Mouse (Mus musculus) embryonic stem cell, embryonic (primary cell): ENCODE data around the gene Chaf1a.
"Not testable (repeated sequence)": the region's sequence is repeated elsewhere in the genome, so short reads cannot be mapped to it uniquely, and the experiment has no call there.

Source experiments
- CTCF ChIA-PET, 4 experiments: fragments of 300-600 bp in 2 of 4; fragments of 350-600 bp in 2 of 4; sonication (Branson Sonifier 250); formaldehyde crosslinking; loops; one replicate each; lab custom pipeline; 2022; ENCODE audit warnings: inconsistent platforms in 2 of 4; lab: Charles Lee
- POLR2A ChIA-PET, 4 experiments: fragments of 300-600 bp in 2 of 4; fragments of 350-600 bp in 2 of 4; sonication (Branson Sonifier 250); formaldehyde crosslinking; loops; one replicate each; lab custom pipeline; 2022; ENCODE audit warnings: antibody characterized with exemption in 4 of 4, inconsistent platforms in 1 of 4; lab: Charles Lee

Gene Chaf1a

GRCm38 (mm10) chr17:56106436-56106835 lies 66.2 kb downstream of the Chaf1a start:
- POLR2A ChIA-PET = not testable (repeated sequence)
- CTCF ChIA-PET = interaction anchor here in 1 of 4 experiments (0.9 kb wide), 1 partner anchor 19 kb away, joined by 9 read pairs; no protein-coding TSS in a partner anchor

- POLR2A ChIA-PET = interaction anchor here in 3 of 4 experiments (0.5 to 2.4 kb wide), 4 partner anchors 10 to 405 kb away, joined by 3 to 9 read pairs (median 4); partner anchors contain the start of genes Hdgfl2 (in 1 of the 3) and Plin5 (in 1 of the 3)
- CTCF ChIA-PET = interaction anchor here in 2 of 4 experiments (0.5 to 0.9 kb wide), 3 partner anchors 10 to 244 kb away, joined by 3 to 9 read pairs (median 6); no protein-coding TSS in a partner anchor
These were observed 66.7 kb downstream of the Chaf1a start for GRCm38 (mm10) chr17:56106981-56107380.

GRCm38 (mm10) chr17:56107736-56108135 lies 67.5 kb downstream of the Chaf1a start:
- POLR2A ChIA-PET = interaction anchor here in 1 of 4 experiments (1.1 to 2.4 kb wide), 2 partner anchors 10 to 29 kb away, joined by 3 to 9 read pairs; partner anchors contain the start of genes Hdgfl2 and Plin5
- CTCF ChIA-PET = interaction anchor here in 2 of 4 experiments (0.7 to 1.8 kb wide), 2 partner anchors 10 to 94 kb away, joined by 3 to 7 read pairs; partner anchors contain the start of gene Plin5 (in 1 of the 2)

GRCm38 (mm10) chr17:56108334-56109044 lies 68.2 kb downstream of the Chaf1a start:
- CTCF ChIA-PET = interaction anchor here in 1 of 4 experiments (1.2 to 1.8 kb wide), 2 partner anchors 9 to 23 kb away, joined by 6 to 7 read pairs; partner anchors contain the start of gene Plin5
- POLR2A ChIA-PET = interaction anchor here in 2 of 4 experiments (0.8 to 2.4 kb wide), 9 partner anchors 9 to 117 kb away, joined by 3 to 9 read pairs (median 3); partner anchors contain the start of genes Chaf1a (in 1 of the 2), Hdgfl2 (in 1 of the 2) and Plin5 (in 1 of the 2)

GRCm38 (mm10) chr17:56109219-56110051 lies 69.2 kb downstream of the Chaf1a start, which contains the start of gene Plin4:
Plin4 (minus strand) TSS chr17:56109803.
- ChIA-PET CTCF (interaction anchor here in 2 of 4 experiments (0.6 to 1.8 kb wide), 6 partner anchors 8 to 242 kb away, joined by 3 to 7 read pairs (median 4); partner anchors contain the start of genes Plin5 (in 1 of the 2) and Sh3gl1 (in 1 of the 2)), POLR2A (interaction anchor here in 2 of 4 experiments (0.8 to 2.4 kb wide), 10 partner anchors 8 to 152 kb away, joined by 3 to 9 read pairs (median 3); partner anchors contain the start of genes Chaf1a (in 1 of the 2), Hdgfl2 (in 1 of the 2) and Plin5 (in 1 of the 2))

GRCm38 (mm10) chr17:56110571-56110970 lies 70.3 kb downstream of the Chaf1a start:
- ChIA-PET POLR2A (no interaction called here), CTCF (interaction anchor here in 2 of 4 experiments (2.1 to 2.6 kb wide), 3 partner anchors 14 to 153 kb away, joined by 9 to 18 read pairs (median 10); no protein-coding TSS in a partner anchor)

- POLR2A ChIA-PET = interaction anchor here in 2 of 4 experiments (0.7 to 1.1 kb wide), 3 partner anchors 15 to 521 kb away, joined by 3 to 4 read pairs (median 3); no protein-coding TSS in a partner anchor
- CTCF ChIA-PET = interaction anchor here (0.9 to 2.6 kb wide), 23 partner anchors 9 to 240 kb away, joined by 3 to 18 read pairs (median 5); partner anchors contain the start of genes Dpp9 (in 1 of the 4), Lrg1 (in 1 of the 4) and Sema6b (in 1 of the 4)
These were observed 70.8 kb downstream of the Chaf1a start for GRCm38 (mm10) chr17:56111021-56111420.

- POLR2A ChIA-PET = interaction anchor here in 3 of 4 experiments (0.7 to 1.9 kb wide), 8 partner anchors 14 to 239 kb away, joined by 3 to 4 read pairs (median 3); partner anchors contain the start of gene Hdgfl2 (in 1 of the 3)
- CTCF ChIA-PET = interaction anchor here (0.5 to 2.6 kb wide), 49 partner anchors 9 to 441 kb away, joined by 3 to 18 read pairs (median 4); partner anchors contain the start of genes Lrg1 (in 2 of the 4), Sema6b (in 2 of the 4) and Dpp9 (in 1 of the 4)
These were observed 71.6 kb downstream of the Chaf1a start for GRCm38 (mm10) chr17:56111864-56112263.

GRCm38 (mm10) chr17:56112743-56113142 lies 72.5 kb downstream of the Chaf1a start:
- ChIA-PET POLR2A (interaction anchor here in 1 of 4 experiments (1.0 to 1.9 kb wide), 4 partner anchors 13 to 142 kb away, joined by 3 to 4 read pairs (median 3); partner anchors contain the start of gene Hdgfl2), CTCF (interaction anchor here in 3 of 4 experiments (1.0 to 2.6 kb wide), 15 partner anchors 8 to 440 kb away, joined by 3 to 18 read pairs (median 5); no protein-coding TSS in a partner anchor)

GRCm38 (mm10) chr17:56116193-56116592 lies 76.0 kb downstream of the Chaf1a start:
- POLR2A ChIA-PET = interaction anchor here in 2 of 4 experiments (0.6 kb wide), 2 partner anchors 26 to 228 kb away, joined by 3 to 4 read pairs; no protein-coding TSS in a partner anchor
- CTCF ChIA-PET = interaction anchor here in 3 of 4 experiments (0.6 to 1.4 kb wide), 6 partner anchors 9 to 161 kb away, joined by 3 to 9 read pairs (median 4); partner anchors contain the start of genes Sh3gl1 (in 1 of the 3) and Ticam1 (in 1 of the 3)

GRCm38 (mm10) chr17:56117251-56117710 lies 77.0 kb downstream of the Chaf1a start, which contains the start of gene Plin5:
Plin5 (minus strand) TSS chr17:56117596.
- ChIA-PET POLR2A (interaction anchor here in 3 of 4 experiments (0.8 to 1.9 kb wide), 24 partner anchors 9 to 510 kb away, joined by 3 to 10 read pairs (median 3); partner anchors contain the start of genes Hdgfl2 (in 2 of the 3), Ubxn6 (in 2 of the 3), Chaf1a (in 1 of the 3) and Lonp1 (in 1 of the 3)), CTCF (interaction anchor here (0.6 to 1.5 kb wide), 17 partner anchors 8 to 240 kb away, joined by 3 to 10 read pairs (median 4); partner anchors contain the start of genes Sh3gl1 (in 2 of the 4), Fem1a (in 1 of the 4), Hdgfl2 (in 1 of the 4) and Plin4 (in 1 of the 4))

- POLR2A ChIA-PET = interaction anchor here in 3 of 4 experiments (0.5 to 2.7 kb wide), 7 partner anchors 12 to 347 kb away, joined by 3 to 9 read pairs (median 3); partner anchors contain the start of gene Hdgfl2 (in 1 of the 3)
- CTCF ChIA-PET = interaction anchor here in 2 of 4 experiments (0.6 to 1.6 kb wide), 3 partner anchors 12 to 144 kb away, joined by 4 to 7 read pairs (median 4); no protein-coding TSS in a partner anchor
These were observed 79.2 kb downstream of the Chaf1a start for GRCm38 (mm10) chr17:56119431-56119830.

- CTCF ChIA-PET = interaction anchor here (0.6 to 2.5 kb wide), 13 partner anchors 8 to 206 kb away, joined by 3 to 11 read pairs (median 5); partner anchors contain the start of genes Kdm4b (in 1 of the 4) and Sh3gl1 (in 1 of the 4)
These were observed 80.0 kb downstream of the Chaf1a start for GRCm38 (mm10) chr17:56119981-56120880.

GRCm38 (mm10) chr17:56121826-56122225 lies 81.6 kb downstream of the Chaf1a start, which contains the start of gene Lrg1:
Lrg1 (minus strand) TSS chr17:56122001.
- POLR2A ChIA-PET = interaction anchor here in 2 of 4 experiments (0.7 to 1.4 kb wide), 4 partner anchors 13 to 244 kb away, joined by 3 read pairs; no protein-coding TSS in a partner anchor
- CTCF ChIA-PET = interaction anchor here in 3 of 4 experiments (1.0 to 2.5 kb wide), 6 partner anchors 8 to 12 kb away, joined by 3 to 11 read pairs (median 5); no protein-coding TSS in a partner anchor

More at GRCm38 (mm10) chr17:56119981-56120880, 80.0 kb downstream of the Chaf1a start:
- POLR2A ChIA-PET = interaction anchor here in 3 of 4 experiments (0.9 to 2.7 kb wide), 7 partner anchors 11 to 99 kb away, joined by 3 to 9 read pairs (median 4); partner anchors contain the start of genes Hdgfl2 (in 2 of the 3), Dpp9 (in 1 of the 3) and Ubxn6 (in 1 of the 3)
